Mouse (Mus musculus): ENCODE data around the gene Vmn2r40. TPM values are rescaled to one million over a fixed set of nuclear protein-coding genes. Genes with fewer than 3 reads are reported as not detected.
"Not testable (repeated sequence)": the region's sequence is repeated elsewhere in the genome, so short reads cannot be mapped to it uniquely, and the experiment has no call there.

Vmn2r40 gene
- not detected in 2 replicates for polyA plus RNA-seq (2015; fragmentation: Nextera tagmentation; extraction: Ambion mirVana)

GRCm38 (mm10) chr7:8931335-8931734 lies at the start of gene Vmn2r40:
Vmn2r40 (minus strand) TSS chr7:8931435.
- not testable (repeated sequence) for H3K4me1 ChIP-seq

More at GRCm38 (mm10) chr7:8931335-8931734, at the start of gene Vmn2r40:
- H3K4me3 ChIP-seq; H3K27ac ChIP-seq; H3K4me2 ChIP-seq; H3K27me3 ChIP-seq; H3K9me3 ChIP-seq; ATAC-seq (ENCODE audit: insufficient number of reproducible peaks, insufficient read depth, low FRiP score, low TSS enrichment, low read depth); H3K9ac ChIP-seq; H3K36me3 ChIP-seq: not testable (repeated sequence)
- WGBS = no CpG with 5 or more reads among the region's 1 CpGs

Other genes with a start within 250 kb of the Vmn2r40 start
- gene Vmn2r39, start 99.4 kb upstream of the Vmn2r40 start, polyA plus RNA-seq (2015; fragmentation: Nextera tagmentation; extraction: Ambion mirVana) = not detected in 2 replicates
- gene Vmn2r38, start 166.4 kb upstream of the Vmn2r40 start, polyA plus RNA-seq (2015; fragmentation: Nextera tagmentation; extraction: Ambion mirVana) = not detected in 2 replicates

All from embryonic facial prominence, embryonic 13.5 days (tissue).